Mouse (Mus musculus) erythroblast, embryonic 14.5 days (primary cell): Measurements from ENCODE around the gene Fndc7.

Experiments used
- GATA1 ChIP-seq: IDR thresholded peaks from 2 replicates; pipeline ENCODE4 v1.6.1; 2012; ENCODE audit warnings: low read length, inconsistent platforms, mixed read lengths
- TAL1 ChIP-seq: IDR thresholded peaks from 3 replicates; pipeline ENCODE4 v1.6.1; 2012; ENCODE audit warnings: low read length, inconsistent platforms, mixed read lengths

DNA sequence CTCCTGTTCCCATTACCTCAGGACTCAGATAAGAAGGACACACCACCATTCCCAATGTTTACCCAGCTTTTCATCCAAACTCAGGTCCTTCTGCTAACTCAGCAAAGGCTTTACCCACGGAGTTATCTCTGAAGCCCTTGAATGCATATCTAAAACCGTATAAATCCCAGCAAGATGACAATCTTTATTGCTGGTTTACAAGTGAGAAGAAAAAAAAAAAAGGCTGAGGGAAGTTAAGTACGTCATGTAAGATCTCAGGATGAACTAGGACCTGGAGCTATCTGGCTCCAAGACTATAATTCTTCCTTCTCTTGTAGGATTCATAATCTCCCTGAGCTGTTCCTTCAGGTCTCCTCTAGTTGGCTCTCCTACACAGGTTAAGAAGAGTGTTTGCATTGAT lies 38.3 kb downstream of the Fndc7 start:
- TF ChIP-seq GATA1 (no peak), TAL1 (no peak)
